Mouse (Mus musculus) liver, adult 2 months (tissue): ENCODE results near the gene Opa1.

ENCODE experiments used
- CTCF ChIP-seq: fragments of 200-500 bp; IDR thresholded peaks from 2 replicates; pipeline ENCODE4 v1.5.1; 2011; ENCODE audit warnings: low read depth, low read length, control low read depth
- POLR2A ChIP-seq: fragments of 200-500 bp; IDR thresholded peaks from 2 replicates; pipeline ENCODE4 v1.6.1; 2011; ENCODE audit warnings: low read length, control low read depth; ENCODE audit not compliant: insufficient read depth; ENCODE audit errors: extremely low read depth

DNA sequence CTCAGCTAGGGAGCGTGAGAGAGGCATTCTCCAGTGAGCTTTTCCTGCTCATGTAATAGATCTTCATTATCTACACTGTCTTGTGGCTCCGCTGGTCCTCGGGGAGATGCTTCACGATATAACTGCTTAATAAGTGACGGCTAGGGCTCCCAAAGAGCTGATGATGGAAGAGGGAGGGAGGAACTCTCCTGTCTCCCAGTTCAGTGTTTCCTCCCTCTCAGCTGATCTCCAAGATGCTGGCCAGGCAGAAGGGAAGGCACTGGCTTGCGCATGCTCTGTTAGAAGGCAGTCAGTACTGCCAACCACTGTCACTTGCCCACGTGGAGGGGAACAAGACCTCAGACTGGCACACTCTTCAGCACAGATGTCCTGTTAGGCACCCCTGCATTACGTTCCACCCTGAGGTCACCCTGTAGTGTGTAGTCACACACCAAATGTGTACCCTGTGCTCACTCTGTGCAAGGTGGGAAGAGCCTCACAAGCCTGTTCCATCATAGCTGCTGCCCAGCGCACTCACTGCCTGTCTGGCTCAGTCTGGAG, 115.4 kb downstream of the Opa1 start:
- TF ChIP-seq CTCF (no peak), POLR2A (no peak)
